Mouse (Mus musculus) left cerebral cortex, postnatal 10 days (tissue): Measurements from ENCODE around the gene Olfml2a. TPM values are rescaled to one million over a fixed set of nuclear protein-coding genes. Genes with fewer than 3 reads are reported as not detected.

Source experiments
- DNase-seq, 2 experiments: peaks; one replicate each; pipeline ENCODE4 v3.0.0; 2021 to 2022; ENCODE audit warnings: low spot score in 2 of 2, mixed read lengths in 1 of 2; ENCODE audit errors: extremely low spot score in 1 of 2
- intact Hi-C: fragments of 180-260 bp; cut with DNase I; formaldehyde crosslinking; loops from one replicate; pipeline ENCODE4 v1.15.1; 2025
- total RNA-seq, 2 experiments: library from RNA; stranded (reverse); gene quantifications; 2 replicates each; pipeline ENCODE4 v1.2.3; 2021

Gene Olfml2a
- total RNA-seq, 2 experiments from 2014 or later: 3.8 to 3.9 TPM

DNA sequence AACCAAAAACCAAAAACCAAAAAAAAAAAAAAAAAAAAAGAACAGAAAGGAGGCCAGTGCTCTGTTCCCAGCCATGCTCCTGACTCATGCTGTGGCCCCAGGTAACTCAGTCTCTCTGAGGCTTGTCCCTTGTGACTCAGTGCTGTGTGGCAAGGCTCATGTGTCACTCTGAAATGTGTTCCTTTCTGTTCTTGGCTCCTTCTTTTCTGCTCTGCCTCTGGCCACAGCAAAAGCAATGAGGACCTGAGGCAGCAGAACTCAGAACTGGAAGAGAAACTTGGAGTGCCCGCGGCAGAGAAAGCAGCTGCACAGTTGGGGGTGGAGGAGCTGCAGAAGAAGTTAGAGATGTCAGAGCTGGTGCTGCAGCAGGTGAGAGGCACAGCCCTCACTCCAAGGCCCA lies 42.4 kb downstream of the Olfml2a start:
- no peak for DNase-seq
- intact Hi-C loops: no loop called here

DNA sequence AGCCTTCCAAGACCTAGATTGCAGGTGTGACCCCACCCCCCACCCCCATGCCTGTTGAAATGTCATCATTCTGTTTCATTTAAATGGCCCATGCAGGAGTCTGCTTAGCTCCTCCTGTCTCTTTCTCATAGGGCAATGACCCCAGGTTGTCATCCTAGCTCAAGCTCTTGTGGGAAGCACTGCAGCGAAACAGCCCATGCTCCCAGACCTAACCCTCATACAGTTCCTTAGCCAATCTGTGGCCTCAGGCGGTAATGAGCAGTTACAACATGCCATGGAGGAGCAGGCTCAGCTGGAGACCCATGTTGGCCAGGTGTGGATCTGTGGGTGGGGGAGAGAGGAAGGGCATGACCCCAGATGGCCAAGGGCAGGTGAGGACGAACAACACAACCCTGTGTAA lies 43.4 kb downstream of the Olfml2a start:
- no peak for DNase-seq
- intact Hi-C loops: no loop called here

DNA sequence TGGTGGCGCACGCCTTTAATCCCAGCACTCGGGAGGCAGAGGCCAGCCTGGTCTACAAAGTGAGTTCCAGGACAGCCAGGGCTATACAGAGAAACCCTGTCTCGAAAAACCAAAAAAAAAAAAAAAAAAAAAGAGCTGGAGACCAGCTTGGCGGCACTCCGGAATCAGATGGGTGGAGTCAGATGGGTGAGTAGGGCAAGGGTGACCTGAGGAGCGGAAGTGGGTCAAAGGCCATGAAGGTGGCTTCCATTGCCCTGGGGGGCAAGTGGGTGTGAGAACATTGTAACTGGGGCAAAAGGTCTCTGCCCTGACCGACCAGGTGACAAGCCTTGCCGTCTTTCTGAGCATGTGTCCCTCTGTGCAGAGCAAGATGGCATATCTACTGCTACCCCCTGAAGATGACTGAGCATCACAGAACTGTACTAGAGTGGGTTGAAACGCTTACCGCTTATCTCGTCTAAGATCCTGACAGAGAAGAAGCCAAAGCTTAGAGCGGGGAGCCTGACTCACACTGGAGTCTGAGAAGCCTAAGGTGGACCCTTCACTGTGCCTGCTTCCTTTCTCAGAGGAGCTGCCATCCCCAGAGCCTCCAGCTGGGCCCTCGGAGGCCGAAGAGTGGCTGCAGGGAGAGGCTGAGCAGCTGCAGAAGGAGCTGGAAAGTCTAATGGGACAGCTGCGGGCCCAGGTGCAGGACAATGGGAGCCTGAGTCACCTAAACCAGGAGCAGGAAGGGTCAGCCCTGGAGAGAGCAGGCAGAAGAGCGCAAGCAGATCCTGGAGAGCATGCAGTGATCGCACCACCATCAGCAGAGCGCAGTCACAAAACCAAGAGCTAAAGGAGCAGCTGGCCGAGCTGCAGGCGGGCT lies 44.4 kb downstream of the Olfml2a start:
- intact Hi-C loops: no loop called here
- no peak for DNase-seq

DNA sequence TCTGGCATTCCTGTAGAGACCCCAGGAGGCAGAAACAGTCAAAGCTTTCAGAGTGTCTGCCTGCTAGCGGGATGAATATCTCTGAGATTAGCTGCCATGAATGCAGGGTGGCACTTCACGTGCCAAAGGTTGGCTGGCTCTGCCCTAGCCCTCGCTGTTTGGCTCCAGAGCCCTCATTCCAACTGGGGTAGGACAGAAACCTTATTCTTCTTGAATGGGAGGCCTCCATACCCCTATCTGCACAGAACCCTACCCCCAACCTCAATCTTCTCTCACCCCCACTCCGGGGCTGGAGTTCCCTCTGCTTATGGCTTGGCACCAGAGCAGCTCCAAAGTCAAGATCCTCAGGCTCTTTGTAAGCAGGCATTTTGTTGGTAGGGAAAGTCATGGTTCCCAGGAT lies 46.1 kb downstream of the Olfml2a start:
- intact Hi-C loops: no loop called here
- DNase-seq: no peak

DNA sequence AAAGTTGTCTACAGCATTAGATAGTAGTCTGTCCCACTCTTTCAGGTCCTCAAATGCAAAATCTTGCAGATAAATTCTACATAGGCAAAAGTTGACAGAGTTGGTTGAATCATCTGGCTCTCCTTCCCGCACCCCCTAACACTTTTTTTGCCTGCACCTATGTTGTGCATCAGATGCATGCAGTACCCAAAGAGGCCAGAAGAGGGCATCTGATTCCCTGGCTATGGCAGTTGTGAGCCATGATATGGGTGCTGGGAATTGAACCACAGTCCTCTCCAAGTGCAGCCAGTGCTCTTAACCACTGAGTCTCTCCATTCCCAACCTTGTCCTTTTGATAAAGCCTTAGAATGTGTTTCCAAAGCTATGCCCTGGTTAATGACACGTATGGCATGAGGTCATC lies 51.7 kb downstream of the Olfml2a start:
- DNase-seq: no peak
- intact Hi-C loops: no loop called here

DNA sequence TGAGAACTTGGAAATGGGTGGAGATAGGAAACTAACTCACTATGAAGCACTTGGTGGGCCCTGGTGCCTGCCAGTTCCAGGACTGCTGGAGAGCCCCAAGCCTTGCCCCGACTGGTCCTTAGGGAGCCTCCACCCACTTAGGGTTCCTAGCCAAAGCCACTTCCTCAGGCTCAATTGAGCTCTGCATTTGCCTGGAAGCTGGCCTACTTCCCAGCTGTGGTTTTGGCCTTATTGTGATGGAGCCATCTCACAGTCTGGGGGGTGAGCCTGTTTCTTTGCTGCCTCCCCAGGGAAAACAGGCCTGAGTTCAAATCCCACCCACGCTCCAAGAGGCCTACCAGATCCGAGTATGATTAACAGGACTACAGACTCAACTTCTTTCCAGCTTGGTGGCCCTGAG lies 54.8 kb downstream of the Olfml2a start:
- DNase-seq: peak in 1 of 2 experiments; percentile 51
- intact Hi-C loops: no loop called here

DNA sequence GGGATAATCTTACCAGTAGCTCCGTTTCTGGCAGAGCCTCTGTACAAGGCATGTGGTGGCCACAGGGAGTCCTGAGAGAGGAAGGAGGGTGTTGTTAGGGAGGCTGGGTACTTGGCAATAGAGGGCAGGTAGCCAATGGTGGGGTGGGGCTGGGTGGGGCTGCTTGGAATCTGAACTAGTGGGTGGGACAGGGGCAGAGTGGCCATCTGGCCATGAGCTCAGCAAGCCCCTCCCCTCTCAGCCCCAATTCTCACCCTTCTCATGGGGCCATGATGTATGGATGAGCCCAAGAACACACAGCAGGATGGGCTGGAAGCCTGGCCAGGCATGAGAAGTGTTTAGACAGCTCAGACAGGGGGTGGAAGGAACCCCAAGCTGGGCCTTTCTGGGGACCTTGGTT lies 55.6 kb downstream of the Olfml2a start:
- no peak for DNase-seq
- intact Hi-C loops: no loop called here

DNA sequence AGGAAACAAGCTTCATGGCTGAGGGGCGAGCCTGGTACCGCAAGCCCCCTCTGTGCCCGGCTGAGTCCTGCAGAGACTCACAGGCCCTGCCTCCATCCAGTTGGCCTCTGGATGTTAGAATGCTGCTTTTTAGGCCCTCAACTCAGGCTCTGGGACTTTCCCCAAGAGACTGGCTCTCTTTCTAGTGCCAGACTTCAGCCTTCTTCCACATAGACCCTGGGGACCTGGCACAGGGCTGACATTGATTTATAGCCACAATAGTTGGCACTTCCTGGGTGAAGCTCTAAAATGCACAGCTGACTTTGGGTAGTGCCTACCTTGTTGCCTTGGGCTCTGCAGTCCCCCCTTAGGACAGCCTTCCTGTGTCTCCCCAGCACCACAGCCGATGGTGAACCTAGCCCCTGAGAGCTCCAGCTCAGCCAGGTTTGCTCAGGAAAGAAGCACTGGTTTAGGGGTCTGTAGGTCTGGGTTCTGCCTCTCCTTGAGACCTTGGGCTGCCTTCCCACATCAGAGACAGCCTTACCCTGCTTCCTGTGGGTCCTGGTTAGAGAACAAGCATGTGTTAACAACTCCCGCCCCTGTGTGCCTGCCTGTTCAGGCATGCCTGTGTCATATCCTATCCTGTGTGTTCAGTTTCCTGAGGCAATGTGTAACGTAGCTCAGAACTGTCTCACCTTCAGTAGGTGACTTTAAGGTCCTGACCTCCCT lies 56.2 kb downstream of the Olfml2a start:
- no peak for DNase-seq
- intact Hi-C loops: no loop called here

DNA sequence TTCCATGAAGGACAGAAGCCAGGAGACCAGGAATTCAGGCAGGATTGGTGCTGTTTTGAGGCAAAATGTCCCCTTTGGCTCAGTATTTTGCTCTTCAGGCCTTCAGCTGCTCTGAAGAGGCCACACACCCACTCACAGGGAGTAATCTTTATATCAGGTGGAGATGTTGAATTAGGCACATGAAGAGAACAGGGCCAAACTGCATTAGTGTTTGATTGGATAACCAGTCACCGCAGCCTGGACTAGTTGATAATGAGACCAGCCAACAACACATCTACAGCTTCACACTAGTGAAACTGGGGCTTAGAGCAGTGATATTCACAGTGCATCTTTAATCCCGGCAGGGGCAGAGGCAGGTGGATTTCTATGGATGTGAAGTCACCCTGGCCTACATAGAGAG lies 57.2 kb downstream of the Olfml2a start:
- intact Hi-C loops: no loop called here
- no peak for DNase-seq

DNA sequence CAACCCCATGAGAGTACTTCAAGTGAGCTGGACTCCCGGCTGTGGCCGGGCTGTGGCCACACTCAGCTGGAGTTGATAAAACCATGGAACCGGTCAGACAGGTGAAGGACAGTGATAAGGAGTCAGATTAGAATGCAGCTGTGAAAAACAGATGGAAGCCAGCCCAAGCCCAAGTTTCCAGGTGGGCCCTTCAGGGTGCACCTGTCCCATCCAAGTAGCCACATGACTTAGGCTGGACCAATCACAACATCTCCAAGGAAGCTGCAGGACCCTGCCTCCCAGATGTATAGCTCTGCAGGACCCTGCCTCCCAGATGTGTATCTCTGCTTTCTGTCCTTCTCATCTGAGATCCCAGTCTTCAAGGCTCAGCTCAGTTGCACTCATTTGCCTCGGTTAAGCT lies 60.2 kb downstream of the Olfml2a start:
- intact Hi-C loops: no loop called here
- no peak for DNase-seq

DNA sequence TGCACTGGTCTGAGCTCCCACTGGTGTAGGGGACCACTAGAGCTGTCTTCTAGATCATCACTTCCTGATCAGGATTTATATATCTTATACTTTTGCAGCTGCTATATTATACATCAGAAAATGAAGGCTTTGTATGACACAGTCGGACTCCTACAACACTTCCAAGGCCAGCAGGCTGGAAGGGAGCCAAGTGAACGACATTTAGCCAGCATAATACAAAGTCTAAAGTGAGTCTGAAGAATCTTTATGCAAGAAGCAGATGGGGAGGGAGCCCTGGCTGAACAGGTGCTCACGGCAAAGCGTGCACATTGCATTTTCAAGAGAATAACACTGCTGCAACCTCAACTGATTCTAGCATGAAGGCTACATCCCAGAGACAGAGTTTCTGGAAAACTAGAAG lies 60.7 kb downstream of the Olfml2a start:
- intact Hi-C loops: no loop called here
- peak in 1 of 2 experiments; percentile 57 for DNase-seq

DNA sequence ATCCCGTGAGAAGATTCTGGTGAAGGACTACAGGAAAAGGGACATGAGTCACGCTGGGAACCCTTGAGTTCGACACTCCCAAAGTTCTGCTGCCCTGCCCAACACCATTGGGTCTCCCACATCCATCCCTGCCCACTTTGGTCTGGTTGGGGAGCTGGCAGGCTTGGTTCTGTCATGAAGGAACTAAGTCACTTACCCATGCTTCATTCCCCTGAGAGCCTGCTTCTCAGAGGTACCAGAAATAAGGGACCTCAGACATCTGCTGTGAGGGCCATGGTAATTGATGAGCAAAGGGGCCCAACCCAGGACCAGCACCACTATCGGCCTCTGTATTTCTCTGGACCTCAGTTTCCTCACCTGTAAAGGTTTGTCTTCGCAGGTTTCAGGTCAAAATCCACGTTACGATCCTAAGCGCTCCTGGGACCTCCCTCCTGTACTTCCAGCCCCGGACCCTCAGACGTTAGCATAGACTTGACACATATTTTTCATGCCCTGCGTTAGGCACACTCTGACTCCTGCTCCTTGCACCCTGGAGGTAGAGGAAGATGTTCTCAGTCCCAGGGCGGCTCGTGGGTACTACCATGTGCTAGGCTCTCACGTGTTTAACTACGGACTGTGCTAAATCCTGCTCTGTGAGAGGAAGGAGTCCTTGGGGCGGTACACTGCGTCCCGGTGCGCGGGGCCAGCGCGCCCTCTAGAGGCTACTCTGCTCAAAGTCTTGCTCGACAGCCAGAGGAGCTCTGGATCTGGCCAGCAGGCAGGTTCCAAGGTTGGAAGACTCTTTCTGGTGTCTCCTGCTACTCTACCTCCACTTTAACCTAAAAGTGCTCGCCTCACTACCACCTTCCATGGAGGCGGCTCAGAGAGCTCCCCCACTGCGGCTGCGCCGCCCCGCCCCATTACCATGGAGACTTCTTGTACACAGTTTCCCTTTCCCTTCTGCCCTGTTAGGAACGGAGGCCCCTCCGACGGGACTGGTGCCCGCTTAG lies 65.9 kb downstream of the Olfml2a start, which contains the start of gene Wdr38:
Gene Wdr38, plus strand, starts transcription at position 91 of the 989 bp plus-strand sequence.
- intact Hi-C loops: loop anchor here (2.0 kb wide), 1 partner anchor 71 kb away; the partner anchor contains the start of gene Nr6a1
- DNase-seq: peak; percentile 82 to 89

DNA sequence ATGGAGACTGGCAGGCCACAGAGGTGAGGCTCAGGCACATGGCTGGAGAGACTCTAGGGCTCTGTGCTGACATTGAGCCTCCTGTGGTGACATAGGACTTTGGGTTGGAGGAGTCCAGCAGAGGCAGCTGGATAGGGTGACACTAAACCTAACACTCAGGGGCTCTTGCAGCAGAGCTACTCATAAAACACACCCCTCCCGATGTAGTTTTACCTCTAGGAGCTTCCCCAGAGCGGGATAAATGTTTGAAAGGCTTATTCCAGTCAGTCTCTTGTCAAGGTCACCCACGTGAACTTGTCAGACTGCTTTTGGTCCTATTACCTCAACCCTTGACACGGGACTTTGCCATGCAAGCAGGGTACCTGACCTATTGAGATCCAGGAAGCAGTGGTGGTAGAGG lies 67.6 kb downstream of the Olfml2a start:
- no peak for DNase-seq
- intact Hi-C loops: no loop called here

DNA sequence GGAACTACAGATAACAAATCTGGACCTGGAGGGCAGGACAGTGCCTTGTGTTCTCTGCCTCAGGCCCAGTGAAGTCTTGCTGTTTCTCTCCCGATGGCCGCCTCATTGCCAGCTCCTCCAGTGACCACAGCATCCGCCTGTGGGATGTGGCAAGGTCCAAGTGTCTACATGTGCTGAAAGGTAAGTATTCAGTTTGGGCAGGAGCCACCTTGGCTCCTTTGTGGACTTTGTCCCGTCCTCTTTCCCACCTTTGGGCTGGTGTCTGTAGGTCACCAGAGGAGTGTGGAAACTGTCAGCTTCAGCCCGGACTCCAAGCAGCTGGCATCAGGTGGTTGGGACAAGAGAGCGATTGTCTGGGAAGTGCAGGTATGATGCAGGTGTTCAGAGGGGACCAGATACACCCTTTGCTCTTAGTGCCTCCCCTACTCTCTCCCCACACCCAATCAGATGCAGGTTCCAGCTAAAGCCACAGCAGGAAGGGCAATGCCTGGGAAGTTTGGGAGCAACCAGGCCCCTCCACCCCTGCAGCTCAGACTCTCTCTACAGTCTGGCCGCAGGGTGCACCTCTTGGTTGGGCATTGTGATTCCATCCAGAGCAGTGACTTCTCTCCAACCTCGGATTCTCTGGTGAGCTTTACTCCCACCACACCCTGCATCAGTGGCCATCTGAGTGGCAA lies 68.3 kb downstream of the Olfml2a start:
- no peak for DNase-seq
- intact Hi-C loops: no loop called here

DNA sequence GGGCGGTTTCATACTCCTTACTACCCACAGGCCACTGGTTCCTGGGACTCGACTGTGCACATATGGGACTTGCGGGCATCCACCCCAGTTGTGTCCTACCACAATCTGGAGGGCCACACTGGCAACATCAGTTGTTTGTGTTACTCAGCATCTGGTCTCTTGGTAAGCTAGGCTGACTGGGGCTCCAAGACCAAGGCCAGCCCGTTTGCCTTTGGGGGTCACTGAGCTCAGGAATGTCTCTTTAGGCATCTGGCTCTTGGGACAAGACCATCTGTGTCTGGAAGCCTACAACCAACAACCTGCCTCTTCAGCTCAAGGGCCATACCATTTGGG lies 68.8 kb downstream of the Olfml2a start:
- DNase-seq: no peak
- intact Hi-C loops: no loop called here

DNA sequence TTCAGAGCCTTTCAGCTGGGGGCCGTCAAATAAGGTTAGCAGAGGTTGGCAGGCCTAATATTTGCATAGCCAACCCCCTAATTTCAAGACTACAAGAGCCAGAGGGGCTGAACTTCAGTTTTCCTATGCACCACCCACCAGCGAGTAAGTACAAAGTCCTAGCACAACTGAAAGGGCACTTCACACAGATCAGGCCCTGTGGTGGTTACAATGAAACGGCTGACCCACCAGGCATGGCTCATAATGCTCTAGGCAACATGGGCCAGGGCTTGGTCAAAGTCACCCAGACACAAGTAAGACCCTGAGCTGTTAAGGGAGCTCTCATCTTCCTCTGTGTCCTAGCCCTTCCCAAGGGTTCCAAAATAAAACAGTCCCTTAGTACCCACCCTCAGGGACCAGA lies 70.1 kb downstream of the Olfml2a start:
- intact Hi-C loops: no loop called here
- no peak for DNase-seq

DNA sequence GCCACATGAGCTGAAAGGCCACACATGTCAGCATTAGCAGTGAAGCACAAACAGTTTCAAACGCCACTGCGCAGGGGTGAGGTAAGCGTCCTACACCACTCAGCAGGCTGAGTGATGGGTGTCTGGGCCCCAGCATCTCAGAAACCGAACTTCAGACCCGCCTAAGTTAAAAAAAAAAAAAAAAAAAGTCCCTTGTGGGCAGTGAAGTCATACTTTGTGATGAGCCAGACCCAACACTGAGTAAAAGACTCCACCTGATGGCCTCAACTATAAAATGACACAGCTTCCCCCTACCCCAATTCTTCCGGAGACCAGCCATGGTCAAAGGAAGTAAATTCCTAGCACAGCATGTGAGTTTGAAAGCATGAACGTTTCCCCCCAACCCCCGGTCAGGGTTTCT lies 71.3 kb downstream of the Olfml2a start:
- no peak for DNase-seq
- intact Hi-C loops: no loop called here

DNA sequence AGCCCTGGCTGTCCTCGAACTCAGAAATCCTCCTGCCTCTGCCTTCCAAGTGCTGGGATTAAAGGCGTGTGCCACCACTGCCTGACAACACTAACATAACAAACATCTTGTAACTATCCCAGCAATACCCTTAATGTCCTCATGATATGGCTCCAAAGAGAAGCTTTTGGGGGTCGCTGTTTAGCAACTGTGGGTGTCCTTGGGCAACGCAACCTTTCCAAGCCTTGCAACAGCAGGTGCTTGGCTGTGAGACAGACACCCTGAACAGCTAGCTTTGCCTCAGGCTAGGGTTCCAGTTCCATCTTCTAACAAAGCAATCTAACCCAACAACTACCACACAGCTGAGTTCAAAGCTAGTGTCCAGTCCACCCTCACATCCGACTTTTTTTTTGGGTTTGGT lies 71.7 kb downstream of the Olfml2a start:
- intact Hi-C loops: no loop called here
- no peak for DNase-seq

DNA sequence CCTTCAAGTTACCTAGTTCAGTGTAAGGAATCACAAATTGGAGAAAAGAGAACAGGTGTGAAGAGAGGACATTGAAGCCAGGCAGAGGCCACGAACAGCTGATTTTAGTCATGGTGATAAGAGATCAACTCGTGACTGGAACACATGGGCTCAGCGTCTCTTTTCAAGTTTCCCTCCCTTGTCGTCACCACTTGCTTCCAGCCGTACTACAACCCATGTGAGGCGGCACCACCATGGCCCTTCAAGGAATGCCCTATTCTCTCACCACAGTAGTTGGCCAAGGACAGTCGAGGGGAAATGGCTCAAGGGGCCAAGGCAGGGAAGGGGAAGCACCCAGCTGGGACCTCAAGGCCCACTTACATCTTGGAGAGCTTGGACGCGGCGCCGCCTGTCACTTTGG lies 72.6 kb downstream of the Olfml2a start:
- intact Hi-C loops: no loop called here
- peak in 1 of 2 experiments; percentile 54 for DNase-seq
